Mouse (Mus musculus): ENCODE results near the gene Cdkal1.

- TF ChIP-seq POLR2A (IDR thresholded peaks at IDR 0.05; ENCODE audit: borderline replicate concordance, control insufficient read depth, low read depth, low read length) (no peak), CTCF (IDR thresholded peaks at IDR 0.05; ENCODE audit: control insufficient read depth, insufficient read depth, low read length) (no peak)
Observed at GRCm38 (mm10) chr13:29429196-29429595, 426.3 kb downstream of the Cdkal1 start.
